In genomic region chr10:118064816-118065216, GRCm38 (mm10) we compare ENCODE assay signal across 10 mouse cellular contexts.
A peak's percentile ranks its signal among the peaks of the same experiment; 100 is the strongest.
DNase-seq lines count a peak whose midpoint lies in the region; ATAC-seq and TF ChIP-seq lines count a peak whose summit lies in the region.
"Had no signal": no experiment of that assay in that cellular context is flagged by ENCODE, and none has a peak within 500 bp of the region (broad histone marks: within the 10 kb centered on the region; RNA-seq: fewer than 3 reads in every experiment).

No protein-coding gene starts in this region.

- H3K4me3 ChIP-seq in heart, embryonic 13.5 days: no peak overlapping the region
- no peak overlapping the region for H3K4me3 ChIP-seq in liver, embryonic 15.5 days (replicated peaks)
- no peak overlapping the region for H3K4me3 ChIP-seq in thymus, adult 2 months (ENCODE audit: control insufficient read depth, insufficient read depth, low read length)
- no peak overlapping the region for H3K4me3 ChIP-seq in layer of hippocampus, adult 2 months

- no peak overlapping the region for H3K4me2 ChIP-seq in heart, embryonic 13.5 days
- no peak overlapping the region for H3K4me2 ChIP-seq in liver, embryonic 15.5 days

- ATAC-seq in heart, embryonic 13.5 days (ENCODE audit: extremely low read depth, insufficient number of reproducible peaks, low FRiP score, low TSS enrichment): peak; percentile 58
- peak; percentile 88 for ATAC-seq in liver, embryonic 15.5 days (ENCODE audit: insufficient read depth)

- intact Hi-C loops in heart, postnatal 36 days (cut with DNase I): no loop called here
- intact Hi-C loops in gastrocnemius, postnatal 14 days (cut with DNase I; ENCODE audit: low total_unique reads): no loop called here

- no peaks in the 10 kb centered on the region for H3K36me3 ChIP-seq in heart, embryonic 13.5 days
- no peaks in the 10 kb centered on the region for H3K36me3 ChIP-seq in liver, embryonic 15.5 days (replicated peaks)
- no peaks in the 10 kb centered on the region for H3K36me3 ChIP-seq in thymus, adult 2 months (ENCODE audit: control insufficient read depth, insufficient read depth, low read length)

- no peak for TF ChIP-seq CTCF in thymus, adult 2 months (IDR thresholded peaks at IDR 0.05; ENCODE audit: borderline replicate concordance, control insufficient read depth, extremely low read depth, insufficient read depth, low read length, poor library complexity)
- TF ChIP-seq CTCF in layer of hippocampus, adult 2 months (conservative IDR thresholded peaks at IDR 0.05): no peak

- no peak overlapping the region for H3K27ac ChIP-seq in heart, embryonic 13.5 days (replicated peaks)
- H3K27ac ChIP-seq in liver, embryonic 15.5 days (replicated peaks): no peak overlapping the region
- peak overlapping the region; percentile 32; the same call in 1 of the 2 replicates for H3K27ac ChIP-seq in thymus, adult 2 months (ENCODE audit: control insufficient read depth, insufficient read depth, low read length)
- no peak overlapping the region for H3K27ac ChIP-seq in layer of hippocampus, adult 2 months

- TF ChIP-seq POLR2A in thymus, adult 2 months (IDR thresholded peaks at IDR 0.05; ENCODE audit: control insufficient read depth, extremely low read depth, insufficient read depth, low read length, poor library complexity): no peak

- 0 out of 2 replicates have a peak, but pooled peaks cover 5% of the 10 kb centered on the region for H3K4me1 ChIP-seq in heart, embryonic 13.5 days
- no peaks in the 10 kb centered on the region for H3K4me1 ChIP-seq in liver, embryonic 15.5 days (replicated peaks)
- peaks cover 28% of the 10 kb centered on the region for H3K4me1 ChIP-seq in thymus, adult 2 months (replicated peaks; ENCODE audit: control insufficient read depth, insufficient read depth, low read length)

- no peaks in the 10 kb centered on the region; the same call in 1 of the 2 replicates for H3K27me3 ChIP-seq in heart, embryonic 13.5 days (replicated peaks)
- no peaks in the 10 kb centered on the region for H3K27me3 ChIP-seq in liver, embryonic 15.5 days
- H3K27me3 ChIP-seq in thymus, adult 2 months (ENCODE audit: control insufficient read depth, insufficient read depth, low read length): no peaks in the 10 kb centered on the region

- no peak for DNase-seq in heart, postnatal 36 days
- DNase-seq in T-cell, adult 2 months (ENCODE audit: low spot score): peak; percentile 81
- peak; percentile 76 for DNase-seq in thymus, adult 2 months
- DNase-seq in gastrocnemius, postnatal 14 days: no peak
- DNase-seq in layer of hippocampus, adult 2 months (ENCODE audit: low spot score in 2 of 2): no peak
- no peak for DNase-seq in right cerebral cortex, postnatal 36 days (ENCODE audit: low spot score in 2 of 2)
- DNase-seq: cerebellum, postnatal 10 days; kidney, adult 8-10 months had no signal

- 34% methylated on average over 7 of the region's 7 CpGs for WGBS in heart, embryonic 13.5 days
- WGBS in liver, embryonic 15.5 days (ENCODE audit: insufficient replicate concordance): 19% methylated on average over 7 of the region's 7 CpGs
- 9% methylated on average over 7 of the region's 7 CpGs for WGBS in thymus, adult 2 months

- H3K9ac ChIP-seq in heart, embryonic 13.5 days: no peak overlapping the region
- no peak overlapping the region for H3K9ac ChIP-seq in liver, embryonic 15.5 days

- H3K9me3 ChIP-seq in heart, embryonic 13.5 days: peaks cover 3% of the 10 kb centered on the region; the same call in 1 of the 2 replicates
- peaks cover 2% of the 10 kb centered on the region; the same call in 1 of the 2 replicates for H3K9me3 ChIP-seq in liver, embryonic 15.5 days (replicated peaks)

Comparison
In these comparisons a context has a peak if more than half of its experiments do, and no peak if none do; other contexts are left out.
1. DNase-seq: peak in T-cell, adult 2 months (single experiment) and thymus, adult 2 months (single experiment); none in heart, postnatal 36 days (0 of 2), gastrocnemius, postnatal 14 days (single experiment), layer of hippocampus, adult 2 months (0 of 2) and right cerebral cortex, postnatal 36 days (0 of 2).